Mouse (Mus musculus): ENCODE data around the gene Nup214. TPM values are rescaled to one million over a fixed set of nuclear protein-coding genes. Genes with fewer than 3 reads are reported as not detected.
A peak's percentile ranks its signal among the peaks of the same experiment; 100 is the strongest.

Gene Nup214
- polyA plus RNA-seq, 1 experiment from 2014 or later, result 54.0 TPM

- no peak overlapping the region for H3K9ac ChIP-seq (ENCODE audit: low read depth, low read length)
- 68% methylated on average over 8 of the region's 8 CpGs for WGBS (ENCODE audit: insufficient replicate concordance)
- no peaks in the 10 kb centered on the region for H3K9me3 ChIP-seq (replicated peaks; ENCODE audit: control insufficient read depth, low read length)
- no peak overlapping the region for H3K4me2 ChIP-seq
- H3K4me3 ChIP-seq (ENCODE audit: low read depth, low read length), result no peak overlapping the region
- H3K27me3 ChIP-seq (ENCODE audit: control insufficient read depth, insufficient read depth, low read length), result no peaks in the 10 kb centered on the region
- H3K4me1 ChIP-seq (ENCODE audit: control insufficient read depth, insufficient read depth, low read length), result peaks cover 3% of the 10 kb centered on the region; the same call in 1 of the 2 replicates
- no peak for ATAC-seq (replicated peaks; ENCODE audit: insufficient number of reproducible peaks, low FRiP score, low TSS enrichment)
- peaks cover 13% of the 10 kb centered on the region for H3K36me3 ChIP-seq (ENCODE audit: control insufficient read depth, insufficient read depth, low read length)
- no peak overlapping the region for H3K27ac ChIP-seq (ENCODE audit: low read depth, low read length)
These were observed 7.4 kb upstream of the Nup214 start for GRCm38 (mm10) chr2:31966801-31967200.

GRCm38 (mm10) chr2:31972589-31972988 is 1.6 kb upstream of the Nup214 start:
- ATAC-seq (replicated peaks; ENCODE audit: insufficient number of reproducible peaks, low FRiP score, low TSS enrichment), result no peak
- Histone ChIP-seq H3K36me3 (ENCODE audit: control insufficient read depth, insufficient read depth, low read length) (peaks cover 18% of the 10 kb centered on the region), H3K4me1 (ENCODE audit: control insufficient read depth, insufficient read depth, low read length) (peaks cover 9% of the 10 kb centered on the region)

GRCm38 (mm10) chr2:31974809-31975371 is 654 bp downstream of the Nup214 start:
- peaks cover 9% of the 10 kb centered on the region for H3K4me1 ChIP-seq (ENCODE audit: control insufficient read depth, insufficient read depth, low read length)
- H3K27ac ChIP-seq (ENCODE audit: low read depth, low read length), result peak overlapping the region; percentile 73; the same call in 1 of the 2 replicates
- whole genome bisulfite sequencing (ENCODE audit: insufficient replicate concordance), result 9% methylated on average over 13 of the region's 13 CpGs
- peaks cover 18% of the 10 kb centered on the region for H3K36me3 ChIP-seq (ENCODE audit: control insufficient read depth, insufficient read depth, low read length)
- peak overlapping the region; percentile 98 for H3K9ac ChIP-seq (ENCODE audit: low read depth, low read length)
- peak overlapping the region; percentile 98 for H3K4me2 ChIP-seq
- no peaks in the 10 kb centered on the region for H3K27me3 ChIP-seq (ENCODE audit: control insufficient read depth, insufficient read depth, low read length)
- H3K4me3 ChIP-seq (ENCODE audit: low read depth, low read length), result peak overlapping the region; percentile 98
- no peak for ATAC-seq (replicated peaks; ENCODE audit: insufficient number of reproducible peaks, low FRiP score, low TSS enrichment)
- H3K9me3 ChIP-seq (replicated peaks; ENCODE audit: control insufficient read depth, low read length), result no peaks in the 10 kb centered on the region

More at GRCm38 (mm10) chr2:31972589-31972988, 1.6 kb upstream of the Nup214 start:
- Histone ChIP-seq H3K9me3 (replicated peaks; ENCODE audit: control insufficient read depth, low read length) (no peaks in the 10 kb centered on the region), H3K27ac (ENCODE audit: low read depth, low read length) (no peak overlapping the region), H3K4me3 (ENCODE audit: low read depth, low read length) (no peak overlapping the region), H3K27me3 (ENCODE audit: control insufficient read depth, insufficient read depth, low read length) (no peaks in the 10 kb centered on the region), H3K9ac (ENCODE audit: low read depth, low read length) (no peak overlapping the region), H3K4me2 (no peak overlapping the region)
- WGBS (ENCODE audit: insufficient replicate concordance), result 77% methylated on average over 4 of the region's 4 CpGs

GRCm38 (mm10) chr2:31987774-31988173 is 13.5 kb downstream of the Nup214 start:
- no peak overlapping the region for H3K4me3 ChIP-seq (ENCODE audit: low read depth, low read length)
- no peak overlapping the region for H3K4me2 ChIP-seq
- H3K27ac ChIP-seq (ENCODE audit: low read depth, low read length), result no peak overlapping the region
- no peaks in the 10 kb centered on the region for H3K4me1 ChIP-seq (ENCODE audit: control insufficient read depth, insufficient read depth, low read length)
- H3K36me3 ChIP-seq (ENCODE audit: control insufficient read depth, insufficient read depth, low read length), result peaks cover 56% of the 10 kb centered on the region
- H3K27me3 ChIP-seq (ENCODE audit: control insufficient read depth, insufficient read depth, low read length), result no peaks in the 10 kb centered on the region
- no peak overlapping the region for H3K9ac ChIP-seq (ENCODE audit: low read depth, low read length)
- WGBS (ENCODE audit: insufficient replicate concordance), result 84% methylated on average over 1 of the region's 1 CpGs
- H3K9me3 ChIP-seq (replicated peaks; ENCODE audit: control insufficient read depth, low read length), result no peaks in the 10 kb centered on the region
- no peak for ATAC-seq (replicated peaks; ENCODE audit: insufficient number of reproducible peaks, low FRiP score, low TSS enrichment)

GRCm38 (mm10) chr2:31990961-31991360 is 16.7 kb downstream of the Nup214 start:
- 87% methylated on average over 4 of the region's 4 CpGs for WGBS (ENCODE audit: insufficient replicate concordance)
- Histone ChIP-seq H3K4me3 (ENCODE audit: low read depth, low read length) (no peak overlapping the region), H3K36me3 (ENCODE audit: control insufficient read depth, insufficient read depth, low read length) (peaks cover 42% of the 10 kb centered on the region), H3K27me3 (ENCODE audit: control insufficient read depth, insufficient read depth, low read length) (no peaks in the 10 kb centered on the region), H3K4me2 (no peak overlapping the region), H3K9ac (ENCODE audit: low read depth, low read length) (no peak overlapping the region), H3K9me3 (replicated peaks; ENCODE audit: control insufficient read depth, low read length) (no peaks in the 10 kb centered on the region), H3K27ac (ENCODE audit: low read depth, low read length) (no peak overlapping the region), H3K4me1 (ENCODE audit: control insufficient read depth, insufficient read depth, low read length) (no peaks in the 10 kb centered on the region)
- no peak for ATAC-seq (replicated peaks; ENCODE audit: insufficient number of reproducible peaks, low FRiP score, low TSS enrichment)

- H3K27me3 ChIP-seq (ENCODE audit: control insufficient read depth, insufficient read depth, low read length), result no peaks in the 10 kb centered on the region
- no peak overlapping the region for H3K27ac ChIP-seq (ENCODE audit: low read depth, low read length)
- H3K9ac ChIP-seq (ENCODE audit: low read depth, low read length), result no peak overlapping the region
- H3K4me1 ChIP-seq (ENCODE audit: control insufficient read depth, insufficient read depth, low read length), result no peaks in the 10 kb centered on the region
- no peak overlapping the region for H3K4me3 ChIP-seq (ENCODE audit: low read depth, low read length)
- H3K9me3 ChIP-seq (replicated peaks; ENCODE audit: control insufficient read depth, low read length), result no peaks in the 10 kb centered on the region
- no peak for ATAC-seq (replicated peaks; ENCODE audit: insufficient number of reproducible peaks, low FRiP score, low TSS enrichment)
- peaks cover 45% of the 10 kb centered on the region for H3K36me3 ChIP-seq (ENCODE audit: control insufficient read depth, insufficient read depth, low read length)
- 85% methylated on average over 9 of the region's 9 CpGs for WGBS (ENCODE audit: insufficient replicate concordance)
- no peak overlapping the region for H3K4me2 ChIP-seq
These were observed 20.7 kb downstream of the Nup214 start for GRCm38 (mm10) chr2:31994896-31995295.

- Histone ChIP-seq H3K4me2 (no peak overlapping the region), H3K4me1 (ENCODE audit: control insufficient read depth, insufficient read depth, low read length) (no peaks in the 10 kb centered on the region), H3K27me3 (ENCODE audit: control insufficient read depth, insufficient read depth, low read length) (no peaks in the 10 kb centered on the region), H3K36me3 (ENCODE audit: control insufficient read depth, insufficient read depth, low read length) (peaks cover 43% of the 10 kb centered on the region), H3K4me3 (ENCODE audit: low read depth, low read length) (no peak overlapping the region), H3K9me3 (replicated peaks; ENCODE audit: control insufficient read depth, low read length) (no peaks in the 10 kb centered on the region), H3K9ac (ENCODE audit: low read depth, low read length) (no peak overlapping the region), H3K27ac (ENCODE audit: low read depth, low read length) (no peak overlapping the region)
- ATAC-seq (replicated peaks; ENCODE audit: insufficient number of reproducible peaks, low FRiP score, low TSS enrichment), result no peak
- WGBS (ENCODE audit: insufficient replicate concordance), result 90% methylated on average over 13 of the region's 13 CpGs
These were observed 21.8 kb downstream of the Nup214 start for GRCm38 (mm10) chr2:31996060-31996459.

- ATAC-seq (replicated peaks; ENCODE audit: insufficient number of reproducible peaks, low FRiP score, low TSS enrichment), result no peak
- Histone ChIP-seq H3K4me1 (ENCODE audit: control insufficient read depth, insufficient read depth, low read length) (no peaks in the 10 kb centered on the region), H3K9me3 (replicated peaks; ENCODE audit: control insufficient read depth, low read length) (no peaks in the 10 kb centered on the region), H3K27ac (ENCODE audit: low read depth, low read length) (no peak overlapping the region), H3K4me2 (no peak overlapping the region), H3K9ac (ENCODE audit: low read depth, low read length) (no peak overlapping the region), H3K4me3 (ENCODE audit: low read depth, low read length) (no peak overlapping the region), H3K36me3 (ENCODE audit: control insufficient read depth, insufficient read depth, low read length) (peaks cover 40% of the 10 kb centered on the region), H3K27me3 (ENCODE audit: control insufficient read depth, insufficient read depth, low read length) (no peaks in the 10 kb centered on the region)
- 91% methylated on average over 5 of the region's 5 CpGs for WGBS (ENCODE audit: insufficient replicate concordance)
These were observed 23.3 kb downstream of the Nup214 start for GRCm38 (mm10) chr2:31997539-31997938.

GRCm38 (mm10) chr2:31998443-31998842 is 24.2 kb downstream of the Nup214 start:
- H3K4me2 ChIP-seq, result no peak overlapping the region
- WGBS (ENCODE audit: insufficient replicate concordance), result 69% methylated on average over 2 of the region's 2 CpGs
- no peak for ATAC-seq (replicated peaks; ENCODE audit: insufficient number of reproducible peaks, low FRiP score, low TSS enrichment)

More at GRCm38 (mm10) chr2:31998443-31998842, 24.2 kb downstream of the Nup214 start:
- H3K9me3 ChIP-seq (replicated peaks; ENCODE audit: control insufficient read depth, low read length), result no peaks in the 10 kb centered on the region
- H3K4me1 ChIP-seq (ENCODE audit: control insufficient read depth, insufficient read depth, low read length), result no peaks in the 10 kb centered on the region
- H3K4me3 ChIP-seq (ENCODE audit: low read depth, low read length), result no peak overlapping the region
- no peak overlapping the region for H3K9ac ChIP-seq (ENCODE audit: low read depth, low read length)
- H3K27me3 ChIP-seq (ENCODE audit: control insufficient read depth, insufficient read depth, low read length), result no peaks in the 10 kb centered on the region
- H3K27ac ChIP-seq (ENCODE audit: low read depth, low read length), result no peak overlapping the region
- peaks cover 38% of the 10 kb centered on the region for H3K36me3 ChIP-seq (ENCODE audit: control insufficient read depth, insufficient read depth, low read length)

All from heart, embryonic 11.5 days (tissue).